Mouse (Mus musculus): ENCODE results near the gene Oxsr1. TPM values are rescaled to one million over a fixed set of nuclear protein-coding genes. Genes with fewer than 3 reads are reported as not detected.

Gene Oxsr1
- polyA plus RNA-seq, 1 experiment from 2014 or later: 14.4 TPM

DNA sequence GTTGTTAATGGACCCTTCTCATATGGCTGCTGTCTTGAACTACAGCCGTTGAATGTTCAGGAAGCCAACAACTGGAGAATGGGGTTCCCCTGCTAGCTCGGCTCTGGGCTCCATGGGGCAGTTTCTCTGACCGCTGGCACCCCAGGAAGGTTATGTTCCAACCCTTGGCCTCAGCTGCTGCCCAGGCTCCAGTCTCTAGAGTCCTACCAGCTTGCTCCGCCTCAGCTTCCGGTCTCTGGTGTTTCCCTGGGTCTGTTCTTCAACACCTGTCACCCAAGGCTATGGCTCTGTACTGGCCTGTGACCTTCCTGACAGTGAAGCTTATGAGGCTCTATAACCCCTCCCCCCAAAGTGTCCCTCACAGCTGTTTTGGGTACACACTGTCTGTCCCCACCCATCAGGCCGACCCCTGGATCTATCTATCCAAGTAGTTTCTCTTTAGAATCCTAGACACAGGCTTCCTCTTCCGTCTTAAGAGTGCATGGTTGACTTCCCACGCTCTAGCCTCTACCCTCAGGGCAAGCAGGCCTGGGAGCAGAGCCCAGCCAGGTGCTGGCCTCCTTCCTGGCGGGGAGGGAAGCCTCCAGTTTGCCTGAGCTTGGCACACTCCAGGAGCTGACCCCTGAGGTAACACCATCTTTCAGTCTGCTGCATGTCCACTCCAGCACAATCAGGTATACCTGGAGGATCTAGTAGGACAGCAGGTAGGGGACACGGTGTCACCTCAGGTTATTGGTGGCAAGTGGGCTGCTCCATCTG is 28.9 kb upstream of the Oxsr1 start:
- Histone ChIP-seq H3K9me3 (replicated peaks) (no peaks in the 10 kb centered on the region), H3K27me3 (ENCODE audit: low read depth, poor library complexity, severe bottlenecking) (no peaks in the 10 kb centered on the region), H3K27ac (replicated peaks) (no peak overlapping the region), H3K4me1 (no peaks in the 10 kb centered on the region), H3K36me3 (peaks cover 52% of the 10 kb centered on the region), H3K4me3 (no peak overlapping the region)
- DNase-seq (ENCODE audit: low spot score): no peak
- 92% methylated on average over 10 of the region's 10 CpGs for WGBS

GRCm38 (mm10) chr9:119350531-119350930 is 28.3 kb upstream of the Oxsr1 start:
- H3K4me1 ChIP-seq: no peaks in the 10 kb centered on the region
- H3K4me3 ChIP-seq: no peak overlapping the region
- H3K36me3 ChIP-seq: peaks cover 58% of the 10 kb centered on the region
- DNase-seq (ENCODE audit: low spot score): no peak
- 95% methylated on average over 3 of the region's 3 CpGs for whole genome bisulfite sequencing
- no peaks in the 10 kb centered on the region for H3K9me3 ChIP-seq (replicated peaks)
- H3K27ac ChIP-seq (replicated peaks): no peak overlapping the region
- H3K27me3 ChIP-seq (ENCODE audit: low read depth, poor library complexity, severe bottlenecking): no peaks in the 10 kb centered on the region

GRCm38 (mm10) chr9:119346376-119346775 is 24.1 kb upstream of the Oxsr1 start:
- Histone ChIP-seq H3K27me3 (ENCODE audit: low read depth, poor library complexity, severe bottlenecking) (no peaks in the 10 kb centered on the region), H3K4me1 (peaks cover 18% of the 10 kb centered on the region), H3K4me3 (no peak overlapping the region), H3K9me3 (replicated peaks) (no peaks in the 10 kb centered on the region), H3K36me3 (peaks cover 86% of the 10 kb centered on the region), H3K27ac (replicated peaks) (no peak overlapping the region)
- DNase-seq (ENCODE audit: low spot score): no peak
- WGBS: 89% methylated on average over 8 of the region's 8 CpGs

DNA sequence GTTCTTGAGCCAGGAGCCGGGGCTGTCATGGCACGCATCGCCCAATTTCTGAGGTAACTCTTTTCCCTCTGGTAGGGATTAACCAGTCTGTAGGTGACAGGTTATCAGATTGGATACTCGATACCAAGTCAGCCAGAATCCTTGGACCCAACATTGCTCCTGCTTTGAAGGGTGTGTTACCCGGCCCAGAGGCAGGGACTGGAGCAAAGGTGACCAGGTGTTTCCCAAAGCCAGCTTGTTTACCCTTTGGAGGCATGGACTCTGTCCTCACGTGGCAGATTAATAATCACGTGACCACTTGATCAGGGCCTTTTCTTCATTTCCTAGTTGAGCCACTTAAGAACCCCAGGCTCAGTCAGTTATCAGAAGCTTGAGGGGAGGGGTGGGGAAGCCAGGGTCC is 20.5 kb upstream of the Oxsr1 start:
- Histone ChIP-seq H3K27ac (replicated peaks) (no peak overlapping the region), H3K36me3 (peaks cover 52% of the 10 kb centered on the region), H3K27me3 (ENCODE audit: low read depth, poor library complexity, severe bottlenecking) (peaks cover 23% of the 10 kb centered on the region), H3K4me3 (peak overlapping the region; percentile 84; the same call in 1 of the 2 replicates), H3K9me3 (replicated peaks) (no peaks in the 10 kb centered on the region), H3K4me1 (peaks cover 34% of the 10 kb centered on the region)
- 92% methylated on average over 7 of the region's 7 CpGs for WGBS
- no peak for DNase-seq (ENCODE audit: low spot score)

GRCm38 (mm10) chr9:119340909-119341816 is 18.9 kb upstream of the Oxsr1 start, which contains the start of gene Myd88:
Gene Myd88, minus strand, starts transcription at chr9:119341411.
- peaks cover 27% of the 10 kb centered on the region for H3K27me3 ChIP-seq (ENCODE audit: low read depth, poor library complexity, severe bottlenecking)
- H3K27ac ChIP-seq (replicated peaks): peak within 1 kb of the TSS; percentile 91
- H3K4me3 ChIP-seq: peak within 1 kb of the TSS; percentile 84
- H3K4me1 ChIP-seq: peaks cover 34% of the 10 kb centered on the region
- peak; percentile 95 for DNase-seq (ENCODE audit: low spot score)
- 0% methylated on average over 68 of the region's 68 CpGs for WGBS
- H3K9me3 ChIP-seq (replicated peaks): no peaks in the 10 kb centered on the region
- H3K36me3 ChIP-seq: peaks cover 37% of the 10 kb centered on the region

- DNase-seq (ENCODE audit: low spot score): no peak
- Histone ChIP-seq H3K4me1 (peaks cover 34% of the 10 kb centered on the region), H3K27ac (replicated peaks) (peak overlapping the region; percentile 91), H3K4me3 (peak overlapping the region; percentile 84), H3K27me3 (ENCODE audit: low read depth, poor library complexity, severe bottlenecking) (peaks cover 27% of the 10 kb centered on the region), H3K36me3 (peaks cover 27% of the 10 kb centered on the region), H3K9me3 (replicated peaks) (no peaks in the 10 kb centered on the region)
- WGBS: 6% methylated on average over 8 of the region's 8 CpGs
These were observed 18.0 kb upstream of the Oxsr1 start for GRCm38 (mm10) chr9:119340212-119340580.

GRCm38 (mm10) chr9:119339558-119340211 is 17.5 kb upstream of the Oxsr1 start, which contains the start of gene Acaa1a:
Gene Acaa1a, plus strand, starts transcription at chr9:119339676.
- Histone ChIP-seq H3K9me3 (replicated peaks) (no peaks in the 10 kb centered on the region), H3K4me3 (peak within 1 kb of the TSS; percentile 84), H3K4me1 (peaks cover 34% of the 10 kb centered on the region), H3K36me3 (peaks cover 22% of the 10 kb centered on the region), H3K27ac (replicated peaks) (peak within 1 kb of the TSS; percentile 91), H3K27me3 (ENCODE audit: low read depth, poor library complexity, severe bottlenecking) (peaks cover 27% of the 10 kb centered on the region)
- DNase-seq (ENCODE audit: low spot score): peak; percentile 59
- 2% methylated on average over 43 of the region's 43 CpGs for WGBS

DNA sequence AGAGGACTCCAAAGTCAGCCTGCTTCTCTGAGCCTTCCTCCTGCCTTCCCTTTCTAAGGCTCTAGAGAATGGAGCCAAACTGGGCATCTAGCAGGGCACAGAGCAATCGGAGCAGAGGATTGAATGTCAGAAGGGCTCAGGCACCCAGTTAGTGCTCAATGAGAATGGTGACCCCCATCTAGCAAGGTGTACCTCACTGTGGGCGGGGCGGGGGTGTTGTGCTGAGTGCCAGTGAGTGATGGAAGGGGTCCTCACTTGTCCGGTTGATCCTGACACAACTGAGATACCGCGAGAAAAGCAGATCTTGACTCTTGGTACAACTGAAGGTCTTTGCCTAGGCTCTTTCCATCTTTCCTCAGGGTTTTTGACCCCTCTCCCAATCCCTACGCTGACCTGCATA is 16.9 kb upstream of the Oxsr1 start:
- Histone ChIP-seq H3K27me3 (ENCODE audit: low read depth, poor library complexity, severe bottlenecking) (peaks cover 27% of the 10 kb centered on the region), H3K9me3 (replicated peaks) (no peaks in the 10 kb centered on the region), H3K36me3 (peaks cover 16% of the 10 kb centered on the region), H3K4me3 (peak overlapping the region; percentile 84), H3K4me1 (peaks cover 34% of the 10 kb centered on the region), H3K27ac (replicated peaks) (no peak overlapping the region)
- WGBS: 46% methylated on average over 7 of the region's 7 CpGs
- no peak for DNase-seq (ENCODE audit: low spot score)

DNA sequence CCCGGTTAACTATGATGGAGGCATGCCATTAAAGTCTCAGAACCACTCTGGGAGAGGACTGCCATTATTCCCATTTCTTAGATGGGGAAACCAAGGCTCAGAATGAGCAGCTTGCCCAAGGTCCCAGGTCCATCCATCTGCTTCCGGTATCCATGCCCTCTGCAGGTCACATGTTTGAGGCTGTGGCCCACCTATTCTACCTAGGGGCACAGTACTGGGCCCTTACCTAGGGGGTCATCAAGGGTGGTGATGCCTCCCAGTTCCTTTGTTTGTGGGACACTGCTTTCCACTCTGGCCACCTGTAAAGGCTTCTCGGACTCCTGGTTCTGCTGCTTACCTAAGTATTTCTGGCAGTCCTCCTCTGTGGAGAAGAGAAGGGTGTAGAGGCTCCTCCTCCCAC is 16.1 kb upstream of the Oxsr1 start:
- no peak for DNase-seq (ENCODE audit: low spot score)

GRCm38 (mm10) chr9:119337842-119338241 is 15.6 kb upstream of the Oxsr1 start:
- Histone ChIP-seq H3K36me3 (peaks cover 3% of the 10 kb centered on the region; the same call in 1 of the 2 replicates), H3K9me3 (replicated peaks) (no peaks in the 10 kb centered on the region), H3K4me3 (no peak overlapping the region), H3K4me1 (peaks cover 30% of the 10 kb centered on the region), H3K27me3 (ENCODE audit: low read depth, poor library complexity, severe bottlenecking) (peaks cover 27% of the 10 kb centered on the region), H3K27ac (replicated peaks) (no peak overlapping the region)
- no peak for DNase-seq (ENCODE audit: low spot score)
- 92% methylated on average over 14 of the region's 14 CpGs for WGBS

More for the DNA sequence above, 16.1 kb upstream of the Oxsr1 start:
- H3K4me1 ChIP-seq: peaks cover 34% of the 10 kb centered on the region
- peaks cover 8% of the 10 kb centered on the region for H3K36me3 ChIP-seq
- peaks cover 27% of the 10 kb centered on the region for H3K27me3 ChIP-seq (ENCODE audit: low read depth, poor library complexity, severe bottlenecking)
- H3K4me3 ChIP-seq: no peak overlapping the region
- no peak overlapping the region for H3K27ac ChIP-seq (replicated peaks)
- 89% methylated on average over 3 of the region's 3 CpGs for WGBS
- no peaks in the 10 kb centered on the region for H3K9me3 ChIP-seq (replicated peaks)

DNA sequence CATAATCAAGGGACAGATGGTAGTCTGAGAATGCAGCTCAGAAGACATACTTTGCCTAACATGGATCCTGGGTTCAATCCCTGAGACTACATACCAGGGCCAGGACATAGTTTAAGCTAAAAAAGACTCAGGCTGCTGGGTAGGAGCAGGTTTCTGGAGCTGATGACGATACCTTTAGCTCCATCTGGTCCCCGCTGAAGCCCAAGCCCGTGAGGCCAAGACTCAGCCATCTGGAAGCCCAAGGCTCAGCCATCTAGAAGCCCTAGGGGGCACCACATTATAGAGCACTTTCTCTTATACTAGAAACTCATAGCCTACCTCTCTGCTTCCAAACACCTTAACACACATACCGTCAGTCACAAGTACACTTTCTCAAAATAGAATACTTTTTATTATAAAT is 13.3 kb upstream of the Oxsr1 start:
- WGBS: 85% methylated on average over 4 of the region's 4 CpGs
- H3K27ac ChIP-seq (replicated peaks): no peak overlapping the region
- peaks cover 14% of the 10 kb centered on the region for H3K4me1 ChIP-seq
- H3K9me3 ChIP-seq (replicated peaks): no peaks in the 10 kb centered on the region
- H3K4me3 ChIP-seq: no peak overlapping the region
- no peaks in the 10 kb centered on the region for H3K36me3 ChIP-seq
- DNase-seq (ENCODE audit: low spot score): no peak
- H3K27me3 ChIP-seq (ENCODE audit: low read depth, poor library complexity, severe bottlenecking): peaks cover 27% of the 10 kb centered on the region

DNA sequence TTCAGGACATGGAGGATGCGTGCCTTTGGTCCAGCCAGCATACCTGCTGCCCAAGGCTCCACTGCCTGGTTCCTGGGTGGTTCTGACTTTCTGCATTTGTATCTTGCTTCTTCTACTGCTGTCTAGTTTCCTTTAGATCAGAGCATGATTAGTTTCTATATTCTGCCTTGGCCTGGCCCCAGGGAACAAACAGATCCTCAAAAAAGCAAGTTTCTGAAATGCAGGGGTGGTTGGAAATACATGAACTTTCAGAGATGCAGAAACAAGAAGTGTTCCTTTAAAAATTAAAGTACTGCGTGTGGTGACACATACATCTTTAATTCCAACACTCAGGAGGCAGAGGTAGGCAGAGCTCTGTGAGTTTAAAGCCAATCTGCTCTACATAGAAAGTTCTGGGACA is 12.6 kb upstream of the Oxsr1 start:
- H3K27me3 ChIP-seq (ENCODE audit: low read depth, poor library complexity, severe bottlenecking): peaks cover 23% of the 10 kb centered on the region
- WGBS: 87% methylated on average over 2 of the region's 2 CpGs
- DNase-seq (ENCODE audit: low spot score): no peak
- no peak overlapping the region for H3K27ac ChIP-seq (replicated peaks)
- no peak overlapping the region for H3K4me3 ChIP-seq
- no peaks in the 10 kb centered on the region for H3K36me3 ChIP-seq
- no peaks in the 10 kb centered on the region for H3K9me3 ChIP-seq (replicated peaks)
- H3K4me1 ChIP-seq: peaks cover 7% of the 10 kb centered on the region
